Mouse (Mus musculus): ENCODE results near the gene Nme3. TPM values are rescaled to one million over a fixed set of nuclear protein-coding genes. Genes with fewer than 3 reads are reported as not detected.
A peak's percentile ranks its signal among the peaks of the same experiment; 100 is the strongest.

Gene Nme3
- polyA plus RNA-seq, 1 experiment, result 31.1 TPM

- H3K27ac ChIP-seq (ENCODE audit: insufficient read depth, low read length), result no peak overlapping the region
- H3K27me3 ChIP-seq (ENCODE audit: control insufficient read depth, insufficient read depth, low read length, poor library complexity, severe bottlenecking), result no peaks in the 10 kb centered on the region
- H3K36me3 ChIP-seq (ENCODE audit: control insufficient read depth, insufficient read depth, low read length, poor library complexity, severe bottlenecking), result peaks cover 8% of the 10 kb centered on the region; the same call in 1 of the 2 replicates
- TF ChIP-seq CTCF (IDR thresholded peaks at IDR 0.05; ENCODE audit: low read depth, low read length) (no peak), EP300 (IDR thresholded peaks at IDR 0.05; ENCODE audit: insufficient read depth, low read depth, low read length) (no peak), POLR2A (IDR thresholded peaks at IDR 0.05; ENCODE audit: insufficient read depth, low read length) (no peak)
- H3K9me3 ChIP-seq (replicated peaks; ENCODE audit: control insufficient read depth, insufficient read depth, low read length, poor library complexity, severe bottlenecking), result no peaks in the 10 kb centered on the region
- H3K4me1 ChIP-seq (ENCODE audit: control insufficient read depth, insufficient read depth, low read length), result no peaks in the 10 kb centered on the region
- H3K9ac ChIP-seq (ENCODE audit: low read depth, poor library complexity, severe bottlenecking), result no peak overlapping the region
- H3K4me3 ChIP-seq (ENCODE audit: low read depth, low read length), result no peak overlapping the region
Observed at GRCm38 (mm10) chr17:24899153-24899552, 2.9 kb downstream of the Nme3 start.

GRCm38 (mm10) chr17:24900014-24900413, 3.7 kb downstream of the Nme3 start:
- TF ChIP-seq EP300 (IDR thresholded peaks at IDR 0.05; ENCODE audit: insufficient read depth, low read depth, low read length), result no peak
- no peak for TF ChIP-seq CTCF (IDR thresholded peaks at IDR 0.05; ENCODE audit: low read depth, low read length)
- TF ChIP-seq POLR2A (IDR thresholded peaks at IDR 0.05; ENCODE audit: insufficient read depth, low read length), result no peak
- Histone ChIP-seq H3K27me3 (ENCODE audit: control insufficient read depth, insufficient read depth, low read length, poor library complexity, severe bottlenecking) (no peaks in the 10 kb centered on the region), H3K4me3 (ENCODE audit: low read depth, low read length) (no peak overlapping the region), H3K27ac (ENCODE audit: insufficient read depth, low read length) (no peak overlapping the region), H3K36me3 (ENCODE audit: control insufficient read depth, insufficient read depth, low read length, poor library complexity, severe bottlenecking) (peaks cover 12% of the 10 kb centered on the region), H3K9ac (ENCODE audit: low read depth, poor library complexity, severe bottlenecking) (no peak overlapping the region), H3K9me3 (replicated peaks; ENCODE audit: control insufficient read depth, insufficient read depth, low read length, poor library complexity, severe bottlenecking) (no peaks in the 10 kb centered on the region), H3K4me1 (ENCODE audit: control insufficient read depth, insufficient read depth, low read length) (no peaks in the 10 kb centered on the region)

- Histone ChIP-seq H3K36me3 (ENCODE audit: control insufficient read depth, insufficient read depth, low read length, poor library complexity, severe bottlenecking) (peaks cover 12% of the 10 kb centered on the region), H3K4me3 (ENCODE audit: low read depth, low read length) (no peak overlapping the region), H3K9ac (ENCODE audit: low read depth, poor library complexity, severe bottlenecking) (no peak overlapping the region), H3K27ac (ENCODE audit: insufficient read depth, low read length) (no peak overlapping the region), H3K4me1 (ENCODE audit: control insufficient read depth, insufficient read depth, low read length) (no peaks in the 10 kb centered on the region), H3K9me3 (replicated peaks; ENCODE audit: control insufficient read depth, insufficient read depth, low read length, poor library complexity, severe bottlenecking) (no peaks in the 10 kb centered on the region), H3K27me3 (ENCODE audit: control insufficient read depth, insufficient read depth, low read length, poor library complexity, severe bottlenecking) (no peaks in the 10 kb centered on the region)
- no peak for TF ChIP-seq EP300 (IDR thresholded peaks at IDR 0.05; ENCODE audit: insufficient read depth, low read depth, low read length)
Observed at GRCm38 (mm10) chr17:24902124-24902523, 5.8 kb downstream of the Nme3 start.

- Histone ChIP-seq H3K27ac (ENCODE audit: insufficient read depth, low read length) (no peak overlapping the region), H3K4me3 (ENCODE audit: low read depth, low read length) (no peak overlapping the region), H3K9ac (ENCODE audit: low read depth, poor library complexity, severe bottlenecking) (no peak overlapping the region), H3K4me1 (ENCODE audit: control insufficient read depth, insufficient read depth, low read length) (no peaks in the 10 kb centered on the region), H3K9me3 (replicated peaks; ENCODE audit: control insufficient read depth, insufficient read depth, low read length, poor library complexity, severe bottlenecking) (no peaks in the 10 kb centered on the region), H3K27me3 (ENCODE audit: control insufficient read depth, insufficient read depth, low read length, poor library complexity, severe bottlenecking) (no peaks in the 10 kb centered on the region), H3K36me3 (ENCODE audit: control insufficient read depth, insufficient read depth, low read length, poor library complexity, severe bottlenecking) (peaks cover 12% of the 10 kb centered on the region)
- no peak for TF ChIP-seq POLR2A (IDR thresholded peaks at IDR 0.05; ENCODE audit: insufficient read depth, low read length)
- TF ChIP-seq CTCF (IDR thresholded peaks at IDR 0.05; ENCODE audit: low read depth, low read length), result peak; percentile 66
- TF ChIP-seq EP300 (IDR thresholded peaks at IDR 0.05; ENCODE audit: insufficient read depth, low read depth, low read length), result no peak
Observed at GRCm38 (mm10) chr17:24902671-24903474, 6.6 kb downstream of the Nme3 start.

- H3K9ac ChIP-seq (ENCODE audit: low read depth, poor library complexity, severe bottlenecking), result no peak overlapping the region
- no peaks in the 10 kb centered on the region for H3K9me3 ChIP-seq (replicated peaks; ENCODE audit: control insufficient read depth, insufficient read depth, low read length, poor library complexity, severe bottlenecking)
- TF ChIP-seq CTCF (IDR thresholded peaks at IDR 0.05; ENCODE audit: low read depth, low read length) (no peak), EP300 (IDR thresholded peaks at IDR 0.05; ENCODE audit: insufficient read depth, low read depth, low read length) (no peak), POLR2A (IDR thresholded peaks at IDR 0.05; ENCODE audit: insufficient read depth, low read length) (no peak)
- no peaks in the 10 kb centered on the region for H3K4me1 ChIP-seq (ENCODE audit: control insufficient read depth, insufficient read depth, low read length)
- H3K27ac ChIP-seq (ENCODE audit: insufficient read depth, low read length), result no peak overlapping the region
- H3K36me3 ChIP-seq (ENCODE audit: control insufficient read depth, insufficient read depth, low read length, poor library complexity, severe bottlenecking), result peaks cover 13% of the 10 kb centered on the region
- H3K27me3 ChIP-seq (ENCODE audit: control insufficient read depth, insufficient read depth, low read length, poor library complexity, severe bottlenecking), result no peaks in the 10 kb centered on the region
- no peak overlapping the region for H3K4me3 ChIP-seq (ENCODE audit: low read depth, low read length)
Observed at GRCm38 (mm10) chr17:24903767-24904166, 7.5 kb downstream of the Nme3 start.

- TF ChIP-seq CTCF (IDR thresholded peaks at IDR 0.05; ENCODE audit: low read depth, low read length) (no peak), EP300 (IDR thresholded peaks at IDR 0.05; ENCODE audit: insufficient read depth, low read depth, low read length) (no peak), POLR2A (IDR thresholded peaks at IDR 0.05; ENCODE audit: insufficient read depth, low read length) (no peak)
- Histone ChIP-seq H3K36me3 (ENCODE audit: control insufficient read depth, insufficient read depth, low read length, poor library complexity, severe bottlenecking) (peaks cover 17% of the 10 kb centered on the region), H3K27ac (ENCODE audit: insufficient read depth, low read length) (no peak overlapping the region), H3K4me1 (ENCODE audit: control insufficient read depth, insufficient read depth, low read length) (no peaks in the 10 kb centered on the region), H3K27me3 (ENCODE audit: control insufficient read depth, insufficient read depth, low read length, poor library complexity, severe bottlenecking) (no peaks in the 10 kb centered on the region), H3K9ac (ENCODE audit: low read depth, poor library complexity, severe bottlenecking) (no peak overlapping the region), H3K4me3 (ENCODE audit: low read depth, low read length) (no peak overlapping the region), H3K9me3 (replicated peaks; ENCODE audit: control insufficient read depth, insufficient read depth, low read length, poor library complexity, severe bottlenecking) (no peaks in the 10 kb centered on the region)
Observed at GRCm38 (mm10) chr17:24907591-24907990, 11.3 kb downstream of the Nme3 start.
